Mouse (Mus musculus): ENCODE data around the gene Mob1a.

Gene Mob1a

GRCm38 (mm10) chr6:83385569-83386090 is 59.8 kb downstream of the Mob1a start:
- in situ Hi-C loops (cut with MboI): no loop called here

GRCm38 (mm10) chr6:83392166-83392780 is 66.5 kb downstream of the Mob1a start:
- in situ Hi-C loops (cut with MboI): no loop called here
